Mouse (Mus musculus) MEL (cell line): ENCODE measurements around the gene Gm4131. TPM values are rescaled to one million over a fixed set of nuclear protein-coding genes. Genes with fewer than 3 reads are reported as not detected.

Experiments used
- DNase-seq: peaks from one replicate; pipeline ENCODE4 v3.0.0; 2011; ENCODE audit warnings: low read depth, low spot score
- H3K27ac ChIP-seq: 2 replicates; pipeline ENCODE4 v1.5.1; 2012; ENCODE audit warnings: low read depth, mild to moderate bottlenecking, control low read depth, low read length, moderate library complexity; ENCODE audit not compliant: control insufficient read depth
- H3K27me3 ChIP-seq, 2 experiments: fragments of 150-350 bp in 1 of 2; sonication (generic) in 1 of 2; 2 replicates each; pipeline ENCODE4 v1.6.1; 2012; ENCODE audit warnings: low read length in 2 of 2, mild to moderate bottlenecking in 2 of 2, improper control_type of control experiment in 1 of 2, moderate library complexity in 1 of 2; ENCODE audit not compliant: insufficient read depth in 2 of 2, control insufficient read depth in 1 of 2
- H3K36me3 ChIP-seq, 2 experiments: 2 replicates each; pipeline ENCODE4 v1.6.1; 2012 to 2014; ENCODE audit warnings: low read length in 2 of 2, improper control_type of control experiment in 1 of 2, inconsistent platforms in 1 of 2, mild to moderate bottlenecking in 1 of 2; ENCODE audit not compliant: insufficient read depth in 2 of 2, control insufficient read depth in 1 of 2
- H3K4me1 ChIP-seq, 2 experiments: fragments of 150-350 bp in 1 of 2; sonication (generic) in 1 of 2; 2 replicates each; pipeline ENCODE4 v1.6.1; 2012; ENCODE audit warnings: low read length in 2 of 2, improper control_type of control experiment in 1 of 2, mild to moderate bottlenecking in 1 of 2; ENCODE audit not compliant: insufficient read depth in 2 of 2, control insufficient read depth in 1 of 2
- H3K4me3 ChIP-seq, 2 experiments: fragments of 150-350 bp in 1 of 2; sonication (generic) in 1 of 2; 2 replicates each; pipeline ENCODE4 v1.5.1; 2012; ENCODE audit warnings: low read depth in 2 of 2, low read length in 2 of 2, mild to moderate bottlenecking in 2 of 2, moderate library complexity in 2 of 2, control low read depth in 1 of 2, improper control_type of control experiment in 1 of 2; ENCODE audit not compliant: control insufficient read depth in 1 of 2, insufficient read depth in 1 of 2
- H3K79me2 ChIP-seq: 2 replicates; pipeline ENCODE4 v1.6.1; 2012; ENCODE audit warnings: mild to moderate bottlenecking, low read length, moderate library complexity; ENCODE audit not compliant: control insufficient read depth, poor library complexity, insufficient read depth
- H3K9ac ChIP-seq: 2 replicates; pipeline ENCODE4 v1.6.1; 2012; ENCODE audit warnings: low read depth, mild to moderate bottlenecking, control low read depth, low read length, moderate library complexity; ENCODE audit not compliant: control insufficient read depth, poor library complexity, severe bottlenecking
- H3K9me3 ChIP-seq: fragments of 150-350 bp; sonication (generic); replicated peaks from 2 replicates; pipeline ENCODE4 v1.6.1; 2012; ENCODE audit warnings: mild to moderate bottlenecking, low read length, improper control_type of control experiment, moderate library complexity; ENCODE audit not compliant: insufficient read depth
- BHLHE40 ChIP-seq: IDR thresholded peaks from 2 replicates; pipeline ENCODE4 v1.6.1; 2012; ENCODE audit warnings: low read depth, mild to moderate bottlenecking, inconsistent platforms, low read length, improper control_type of control experiment, borderline replicate concordance
- CHD2 ChIP-seq: IDR thresholded peaks from 2 replicates; pipeline ENCODE4 v1.6.1; 2011; ENCODE audit warnings: low read length, improper control_type of control experiment
- CTCF ChIP-seq, 3 experiments: IDR thresholded peaks in 2 of 3; conservative IDR thresholded peaks in 1 of 3; 2 replicates each; pipeline ENCODE4 v1.5.1; 2011 to 2012; ENCODE audit warnings: low read length in 3 of 3, low read depth in 2 of 3, mild to moderate bottlenecking in 2 of 3, improper control_type of control experiment in 1 of 3, inconsistent platforms in 1 of 3, mixed read lengths in 1 of 3, moderate library complexity in 1 of 3; ENCODE audit not compliant: control insufficient read depth in 1 of 3, insufficient read depth in 1 of 3, poor library complexity in 1 of 3, severe bottlenecking in 1 of 3
- ETS1 ChIP-seq: IDR thresholded peaks from 2 replicates; pipeline ENCODE4 v1.6.1; 2012; ENCODE audit warnings: low read depth, mild to moderate bottlenecking, inconsistent platforms, low read length, improper control_type of control experiment, moderate library complexity
- GABPA ChIP-seq: IDR thresholded peaks from 2 replicates; pipeline ENCODE4 v1.6.1; 2012; ENCODE audit warnings: low read depth, mild to moderate bottlenecking, inconsistent platforms, low read length, improper control_type of control experiment, moderate library complexity
- HCFC1 ChIP-seq: IDR thresholded peaks from 2 replicates; pipeline ENCODE4 v1.6.1; 2012; ENCODE audit warnings: low read depth, mild to moderate bottlenecking, inconsistent platforms, low read length, improper control_type of control experiment, moderate library complexity
- KAT2A ChIP-seq: conservative IDR thresholded peaks from 2 replicates; pipeline ENCODE4 v1.6.1; 2012; ENCODE audit warnings: low read depth, low read length, improper control_type of control experiment, inconsistent platforms
- MAFK ChIP-seq: IDR thresholded peaks from 2 replicates; pipeline ENCODE4 v1.6.1; 2011; ENCODE audit warnings: low read depth, mild to moderate bottlenecking, low read length, improper control_type of control experiment, borderline replicate concordance
- MAX ChIP-seq: IDR thresholded peaks from 2 replicates; pipeline ENCODE4 v1.6.1; 2011; ENCODE audit warnings: low read length, improper control_type of control experiment
- MXI1 ChIP-seq: IDR thresholded peaks from 2 replicates; pipeline ENCODE4 v1.6.1; 2011; ENCODE audit warnings: mild to moderate bottlenecking, low read depth, low read length, improper control_type of control experiment
- MYC ChIP-seq: IDR thresholded peaks from 2 replicates; pipeline ENCODE4 v1.6.1; 2011; ENCODE audit warnings: low read depth, mild to moderate bottlenecking, low read length, improper control_type of control experiment, moderate library complexity
- POLR2A ChIP-seq, 2 experiments: IDR thresholded peaks; 2 replicates each; pipeline ENCODE4 v1.6.1; 2011 to 2012; ENCODE audit warnings: low read length in 2 of 2, mild to moderate bottlenecking in 2 of 2, control low read depth in 1 of 2, improper control_type of control experiment in 1 of 2, low read depth in 1 of 2, moderate library complexity in 1 of 2; ENCODE audit not compliant: control insufficient read depth in 1 of 2, insufficient read depth in 1 of 2, poor library complexity in 1 of 2
- POLR2AphosphoS5 ChIP-seq: IDR thresholded peaks from 2 replicates; pipeline ENCODE4 v1.6.1; 2012; ENCODE audit warnings: low read depth, borderline replicate concordance, mild to moderate bottlenecking, inconsistent platforms, low read length, moderate library complexity, mixed read lengths
- RAD21 ChIP-seq: IDR thresholded peaks from 2 replicates; pipeline ENCODE4 v1.6.1; 2011; ENCODE audit warnings: mild to moderate bottlenecking, low read depth, low read length, improper control_type of control experiment
- RCOR1 ChIP-seq: IDR thresholded peaks from 2 replicates; pipeline ENCODE4 v1.6.1; 2012; ENCODE audit warnings: low read depth, mild to moderate bottlenecking, inconsistent platforms, low read length, improper control_type of control experiment
- TAL1 ChIP-seq: IDR thresholded peaks from 2 replicates; pipeline ENCODE4 v1.6.1; 2012; ENCODE audit warnings: mild to moderate bottlenecking, inconsistent platforms, low read length, moderate library complexity, mixed read lengths
- TBP ChIP-seq: IDR thresholded peaks from 2 replicates; pipeline ENCODE4 v1.8.0; 2011; ENCODE audit warnings: low read depth, low read length, improper control_type of control experiment
- USF1 ChIP-seq: IDR thresholded peaks from 2 replicates; pipeline ENCODE4 v1.6.1; 2014; ENCODE audit warnings: low read depth, mild to moderate bottlenecking, inconsistent platforms, low read length, improper control_type of control experiment, moderate library complexity
- ZC3H11A ChIP-seq: IDR thresholded peaks from 2 replicates; pipeline ENCODE4 v1.6.1; 2012; ENCODE audit warnings: low read depth, mild to moderate bottlenecking, inconsistent platforms, low read length, improper control_type of control experiment
- ZKSCAN1 ChIP-seq: IDR thresholded peaks from 2 replicates; pipeline ENCODE4 v1.6.1; 2012; ENCODE audit warnings: low read depth, mild to moderate bottlenecking, inconsistent platforms, low read length, improper control_type of control experiment, moderate library complexity
- ZMIZ1 ChIP-seq: IDR thresholded peaks from 2 replicates; pipeline ENCODE4 v1.6.1; 2012; ENCODE audit warnings: low read depth, mild to moderate bottlenecking, inconsistent platforms, low read length, improper control_type of control experiment, moderate library complexity
- polyA plus RNA-seq, 2 experiments: library from polyadenylated mRNA; stranded (reverse) in 1 of 2; unstranded in 1 of 2; fragments of >175 nt in 1 of 2; fragments of >200 nt in 1 of 2; gene quantifications; 2 replicates each; pipeline versions ENCODE4 v1.2.1 to v1.2.4; 2012; ENCODE audit warnings: low replicate concordance in 2 of 2, low read depth in 1 of 2; ENCODE audit not compliant: insufficient read length in 2 of 2, insufficient read depth in 1 of 2, missing spikeins in 1 of 2
- total RNA-seq: library from RNA; depleted of rRNA; stranded (reverse); fragments of 300-350 nt; gene quantifications from 2 replicates; pipeline ENCODE4 v1.2.3, GENCODE M21; 2012

Gm4131 gene
- total and polyA plus RNA-seq, 3 experiments = not detected

DNA sequence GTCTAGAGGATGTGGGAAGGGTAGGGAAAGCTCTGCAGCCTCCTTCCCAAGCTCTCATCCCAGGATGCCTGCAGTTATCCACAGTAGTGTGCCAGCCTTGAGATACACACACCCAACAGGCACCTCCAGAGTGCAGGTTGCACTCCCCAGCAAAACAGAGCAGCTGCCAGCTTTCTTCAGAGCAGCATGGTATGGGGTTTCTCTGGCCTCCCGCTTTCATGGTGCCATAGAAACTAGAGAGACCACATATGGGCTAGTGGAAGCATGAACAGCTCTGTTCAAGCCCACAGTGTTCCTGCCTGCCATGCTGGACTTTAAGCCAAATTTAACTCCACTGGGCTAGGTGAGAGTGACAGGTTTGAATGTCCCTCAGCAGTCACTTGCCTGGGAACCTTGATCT is 36.1 kb upstream of the Gm4131 start:
- H3K36me3 ChIP-seq = no peaks in the 10 kb centered on the region
- no peaks in the 10 kb centered on the region for H3K79me2 ChIP-seq
- H3K27me3 ChIP-seq = no peaks in the 10 kb centered on the region
- TF ChIP-seq GABPA = no peak
- no peak for TF ChIP-seq MYC
- no peak for TF ChIP-seq BHLHE40
- no peak for TF ChIP-seq KAT2A
- TF ChIP-seq MAX = no peak
- TF ChIP-seq POLR2A (IDR thresholded peaks at IDR 0.05; ENCODE audit: control insufficient read depth in 1 of 2, insufficient read depth in 1 of 2, low read depth in 1 of 2, low read length in 2 of 2, poor library complexity in 1 of 2) = no peak
- no peak for TF ChIP-seq HCFC1
- no peak for TF ChIP-seq CHD2
- no peak for TF ChIP-seq ZC3H11A
- no peak for TF ChIP-seq TBP
- TF ChIP-seq CTCF (IDR thresholded peaks at IDR 0.05 in 2 of 3, conservative IDR thresholded peaks at IDR 0.05 in 1 of 3; ENCODE audit: control insufficient read depth in 1 of 3, insufficient read depth in 1 of 3, low read depth in 2 of 3, low read length in 3 of 3, poor library complexity in 1 of 3, severe bottlenecking in 1 of 3) = no peak
- no peak for TF ChIP-seq POLR2AphosphoS5
- TF ChIP-seq MXI1 = no peak
- no peak for TF ChIP-seq MAFK
- TF ChIP-seq RAD21 = no peak
- no peak for TF ChIP-seq USF1
- no peak for TF ChIP-seq ETS1
- no peak for TF ChIP-seq RCOR1
- no peak for TF ChIP-seq TAL1
- no peak overlapping the region for H3K4me3 ChIP-seq
- no peaks in the 10 kb centered on the region for H3K4me1 ChIP-seq
- no peak for DNase-seq
- H3K27ac ChIP-seq = no peak overlapping the region
- no peak overlapping the region for H3K9ac ChIP-seq
- no peaks in the 10 kb centered on the region for H3K9me3 ChIP-seq

DNA sequence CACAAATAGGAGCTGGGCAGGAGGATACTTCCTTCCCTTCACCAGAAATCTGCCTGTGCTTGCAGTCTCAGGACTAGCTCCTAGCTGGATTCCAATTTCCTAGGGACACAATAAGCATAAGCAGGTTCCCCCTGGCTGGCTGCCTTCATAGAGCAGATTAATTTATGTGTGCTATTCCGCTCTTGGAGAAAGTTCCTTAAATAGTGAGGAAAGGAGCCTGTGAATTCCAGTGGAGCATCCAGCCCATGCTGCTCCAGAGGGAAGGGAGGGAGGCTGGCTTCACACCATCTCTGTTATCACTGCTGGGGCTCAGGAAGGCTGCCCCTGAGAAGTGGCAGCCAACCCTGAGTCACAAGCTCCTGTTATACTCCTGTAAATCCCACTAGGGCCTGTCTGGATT is 35.5 kb upstream of the Gm4131 start:
- H3K27me3 ChIP-seq = no peaks in the 10 kb centered on the region
- H3K27ac ChIP-seq = no peak overlapping the region
- H3K9me3 ChIP-seq = no peaks in the 10 kb centered on the region
- H3K79me2 ChIP-seq = no peaks in the 10 kb centered on the region
- no peak for TF ChIP-seq ZMIZ1
- no peak for TF ChIP-seq ZKSCAN1
- no peak for TF ChIP-seq TBP
- no peaks in the 10 kb centered on the region for H3K36me3 ChIP-seq
- H3K4me3 ChIP-seq = no peak overlapping the region
- H3K4me1 ChIP-seq = no peaks in the 10 kb centered on the region
- no peak for DNase-seq
- no peak overlapping the region for H3K9ac ChIP-seq
